Mouse (Mus musculus): ENCODE measurements at regions not wholly inside any gene's neighbourhood (a gene's known extent, or its start where the extent isn't known, plus 50 kb on each side); places are given as distances from the start of the nearest gene placed in this dataset.
"Not testable (repeated sequence)": the region's sequence is repeated elsewhere in the genome, so short reads cannot be mapped to it uniquely, and the experiment has no call there.

- ATAC-seq, result no peak
- TF ChIP-seq CTCF (IDR thresholded peaks at IDR 0.05; ENCODE audit: low read depth), result no peak
- no peaks in the 10 kb centered on the region for H3K4me1 ChIP-seq (replicated peaks; ENCODE audit: control insufficient read depth, insufficient read depth, low read length)
- 48% methylated on average over 7 of the region's 7 CpGs for WGBS
- no peaks in the 10 kb centered on the region for H3K36me3 ChIP-seq (ENCODE audit: control insufficient read depth, insufficient read depth)
- no peak overlapping the region for H3K4me3 ChIP-seq (ENCODE audit: low read depth, low read length)
- no peak overlapping the region for H3K4me2 ChIP-seq (replicated peaks; ENCODE audit: low read depth)
- H3K27me3 ChIP-seq (replicated peaks; ENCODE audit: control insufficient read depth, insufficient read depth, low read length), result no peaks in the 10 kb centered on the region
- no peak overlapping the region for H3K9ac ChIP-seq (ENCODE audit: low read depth, low read length)
- no peak overlapping the region for H3K27ac ChIP-seq (ENCODE audit: low read depth, low read length)
- H3K9me3 ChIP-seq (ENCODE audit: control insufficient read depth), result no peaks in the 10 kb centered on the region
These were observed 165.3 kb upstream of the Trpc7 start for GRCm38 (mm10) chr13:57061074-57061473.

DNA sequence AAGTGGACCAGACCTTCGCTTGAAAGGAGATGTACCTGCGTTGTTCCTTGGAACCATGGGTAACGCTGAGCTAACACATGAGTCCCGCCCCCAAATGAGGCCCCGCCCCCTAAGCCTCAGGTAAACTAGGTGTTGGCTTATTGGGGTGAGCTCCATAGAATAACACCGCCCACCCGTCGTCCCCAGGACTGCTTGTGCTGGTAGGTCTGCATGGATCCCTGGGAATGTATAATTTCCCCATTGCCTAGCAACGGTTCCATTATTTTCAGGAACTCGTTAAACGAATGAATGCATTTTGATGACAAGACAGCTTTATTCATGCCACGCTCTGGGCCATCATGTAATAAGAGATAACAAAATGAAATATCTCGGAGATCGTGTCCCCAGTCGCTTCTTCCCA, 161.0 kb upstream of the Trpc7 start:
- 78% methylated on average over 15 of the region's 15 CpGs for WGBS
- Histone ChIP-seq H3K4me2 (replicated peaks; ENCODE audit: low read depth) (no peak overlapping the region), H3K4me1 (replicated peaks; ENCODE audit: control insufficient read depth, insufficient read depth, low read length) (no peaks in the 10 kb centered on the region), H3K27ac (ENCODE audit: low read depth, low read length) (no peak overlapping the region), H3K36me3 (ENCODE audit: control insufficient read depth, insufficient read depth) (no peaks in the 10 kb centered on the region), H3K9me3 (ENCODE audit: control insufficient read depth) (no peaks in the 10 kb centered on the region), H3K4me3 (ENCODE audit: low read depth, low read length) (no peak overlapping the region), H3K9ac (ENCODE audit: low read depth, low read length) (no peak overlapping the region), H3K27me3 (replicated peaks; ENCODE audit: control insufficient read depth, insufficient read depth, low read length) (no peaks in the 10 kb centered on the region)
- no peak for ATAC-seq
- TF ChIP-seq CTCF (IDR thresholded peaks at IDR 0.05; ENCODE audit: low read depth), result no peak

DNA sequence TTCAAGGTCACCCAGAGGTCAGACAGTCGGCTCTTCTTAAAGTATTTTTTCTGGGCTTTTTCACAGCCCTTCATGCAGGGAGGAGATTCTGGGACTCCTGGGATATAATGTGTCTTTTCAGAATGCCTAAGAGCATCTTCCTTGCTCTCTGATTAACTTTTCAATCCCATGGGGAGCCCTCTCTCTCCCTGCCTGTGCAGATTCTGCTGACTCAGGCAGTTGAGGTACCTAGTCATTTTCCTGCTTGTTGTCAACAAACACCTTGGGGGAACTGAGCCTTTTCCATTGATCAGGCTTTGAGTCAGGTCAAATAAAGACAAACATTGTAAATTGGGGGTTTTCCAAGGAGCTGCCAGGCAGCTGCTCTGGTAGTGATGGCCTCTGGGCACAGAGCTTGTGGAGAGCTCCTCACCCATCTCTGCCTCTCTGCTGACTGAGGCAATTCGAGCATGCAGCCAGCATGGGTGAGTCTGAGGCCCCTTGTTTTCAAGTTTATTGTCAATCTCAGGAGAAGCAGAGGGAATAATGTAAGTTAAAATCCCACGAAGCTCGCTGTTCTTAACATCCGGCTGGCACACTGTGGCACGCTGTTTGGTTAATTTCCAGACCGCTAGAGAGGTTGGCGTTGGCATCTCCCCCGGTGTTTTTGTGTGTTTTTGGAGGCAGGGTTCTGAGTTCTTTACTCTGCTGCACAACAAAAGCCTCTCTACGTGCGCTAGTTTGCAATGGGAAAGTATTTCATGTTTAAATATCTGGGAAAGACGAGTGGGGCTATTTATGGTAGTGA, 159.8 kb upstream of the Trpc7 start:
- Histone ChIP-seq H3K4me1 (replicated peaks; ENCODE audit: control insufficient read depth, insufficient read depth, low read length) (no peaks in the 10 kb centered on the region), H3K27ac (ENCODE audit: low read depth, low read length) (no peak overlapping the region), H3K4me3 (ENCODE audit: low read depth, low read length) (no peak overlapping the region), H3K36me3 (ENCODE audit: control insufficient read depth, insufficient read depth) (no peaks in the 10 kb centered on the region), H3K27me3 (replicated peaks; ENCODE audit: control insufficient read depth, insufficient read depth, low read length) (no peaks in the 10 kb centered on the region), H3K4me2 (replicated peaks; ENCODE audit: low read depth) (no peak overlapping the region), H3K9ac (ENCODE audit: low read depth, low read length) (no peak overlapping the region), H3K9me3 (ENCODE audit: control insufficient read depth) (no peaks in the 10 kb centered on the region)
- no peak for TF ChIP-seq CTCF (IDR thresholded peaks at IDR 0.05; ENCODE audit: low read depth)
- 71% methylated on average over 12 of the region's 12 CpGs for WGBS
- no peak for ATAC-seq

DNA sequence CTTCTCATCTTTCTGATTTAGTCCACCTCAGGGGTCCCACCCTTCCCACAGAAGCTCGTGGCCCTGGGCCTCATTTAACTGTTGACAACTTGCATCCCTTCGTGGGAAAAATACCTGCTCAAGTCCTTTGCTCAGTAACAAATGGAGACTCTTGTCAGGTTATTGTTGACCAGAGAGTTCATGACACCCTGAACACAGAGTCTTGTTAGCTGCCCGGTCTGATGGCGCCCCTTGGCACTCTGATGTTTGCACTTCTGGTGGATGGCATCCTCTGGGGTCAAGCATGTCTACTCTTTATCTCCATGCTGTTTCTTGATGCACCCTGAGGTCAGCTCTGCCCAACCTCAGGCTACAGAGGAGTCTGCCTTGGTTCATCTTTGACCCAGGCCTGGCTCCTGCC, 157.6 kb upstream of the Trpc7 start:
- 71% methylated on average over 4 of the region's 4 CpGs for WGBS

GRCm38 (mm10) chr13:57046130-57046529, 150.3 kb upstream of the Trpc7 start:
- 8% methylated on average over 5 of the region's 9 CpGs for WGBS
- not testable (repeated sequence) for H3K4me1 ChIP-seq (replicated peaks; ENCODE audit: control insufficient read depth, insufficient read depth, low read length); H3K27ac ChIP-seq (ENCODE audit: low read depth, low read length); H3K9me3 ChIP-seq (ENCODE audit: control insufficient read depth); H3K36me3 ChIP-seq (ENCODE audit: control insufficient read depth, insufficient read depth); H3K27me3 ChIP-seq (replicated peaks; ENCODE audit: control insufficient read depth, insufficient read depth, low read length); H3K4me2 ChIP-seq (replicated peaks; ENCODE audit: low read depth); H3K4me3 ChIP-seq (ENCODE audit: low read depth, low read length); H3K9ac ChIP-seq (ENCODE audit: low read depth, low read length)
- ATAC-seq, result 0 out of 2 replicates have a peak, but pooled peaks have one; percentile 19

More for the DNA sequence above, 157.6 kb upstream of the Trpc7 start:
- H3K4me1 ChIP-seq (replicated peaks; ENCODE audit: control insufficient read depth, insufficient read depth, low read length), result no peaks in the 10 kb centered on the region
- no peak for ATAC-seq
- no peaks in the 10 kb centered on the region for H3K9me3 ChIP-seq (ENCODE audit: control insufficient read depth)
- no peaks in the 10 kb centered on the region for H3K27me3 ChIP-seq (replicated peaks; ENCODE audit: control insufficient read depth, insufficient read depth, low read length)
- H3K4me3 ChIP-seq (ENCODE audit: low read depth, low read length), result no peak overlapping the region
- no peak overlapping the region for H3K4me2 ChIP-seq (replicated peaks; ENCODE audit: low read depth)
- H3K36me3 ChIP-seq (ENCODE audit: control insufficient read depth, insufficient read depth), result no peaks in the 10 kb centered on the region
- no peak for TF ChIP-seq CTCF (IDR thresholded peaks at IDR 0.05; ENCODE audit: low read depth)
- H3K9ac ChIP-seq (ENCODE audit: low read depth, low read length), result no peak overlapping the region
- no peak overlapping the region for H3K27ac ChIP-seq (ENCODE audit: low read depth, low read length)

DNA sequence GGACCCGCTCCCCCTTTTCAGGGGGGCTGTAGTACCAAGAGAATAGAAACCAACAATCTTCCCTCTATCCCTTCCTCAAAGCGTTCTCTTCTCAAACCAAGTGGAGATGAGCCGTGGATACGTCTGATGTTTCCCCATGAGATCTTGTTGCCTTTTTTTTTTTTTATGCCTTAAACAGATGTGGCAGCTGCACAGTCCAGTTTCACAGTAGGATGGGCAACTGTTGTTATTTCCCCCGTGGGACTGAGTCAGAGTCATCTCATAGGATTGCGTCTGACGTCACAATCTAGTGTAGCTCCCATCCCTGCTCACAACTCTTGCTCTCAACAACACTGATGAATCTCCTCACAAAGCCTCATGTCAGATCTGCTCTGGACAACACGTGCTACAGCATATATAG, 148.7 kb upstream of the Trpc7 start:
- Histone ChIP-seq H3K36me3 (ENCODE audit: control insufficient read depth, insufficient read depth) (no peaks in the 10 kb centered on the region), H3K27ac (ENCODE audit: low read depth, low read length) (no peak overlapping the region), H3K4me2 (replicated peaks; ENCODE audit: low read depth) (no peak overlapping the region), H3K4me1 (replicated peaks; ENCODE audit: control insufficient read depth, insufficient read depth, low read length) (no peaks in the 10 kb centered on the region), H3K27me3 (replicated peaks; ENCODE audit: control insufficient read depth, insufficient read depth, low read length) (no peaks in the 10 kb centered on the region), H3K9ac (ENCODE audit: low read depth, low read length) (no peak overlapping the region), H3K4me3 (ENCODE audit: low read depth, low read length) (no peak overlapping the region), H3K9me3 (ENCODE audit: control insufficient read depth) (no peaks in the 10 kb centered on the region)
- no peak for ATAC-seq
- 87% methylated on average over 8 of the region's 8 CpGs for WGBS
- no peak for TF ChIP-seq CTCF (IDR thresholded peaks at IDR 0.05; ENCODE audit: low read depth)
